8 mouse cellular contexts compared by ENCODE assay signal in genomic region chr5:147583702-147584298, GRCm38 (mm10).
A peak's percentile ranks its signal among the peaks of the same experiment; 100 is the strongest.
DNase-seq lines count a peak whose midpoint lies in the region; ATAC-seq lines count a peak whose summit lies in the region.

No protein-coding gene starts in this region.

- no peaks in the 10 kb centered on the region for H3K9me3 ChIP-seq in midbrain, embryonic 11.5 days (ENCODE audit: control insufficient read depth, low read length)
- H3K9me3 ChIP-seq in midbrain, embryonic 15.5 days: no peaks in the 10 kb centered on the region
- H3K9me3 ChIP-seq in intestine, embryonic 14.5 days (ENCODE audit: control insufficient read depth, low read length): no peaks in the 10 kb centered on the region

- intact Hi-C loops in left cerebral cortex, postnatal 36 days (cut with DNase I): loop anchor here (2.0 to 10.0 kb wide), 2 partner anchors 265 to 361 kb away; no protein-coding TSS in a partner anchor

- no peak for ATAC-seq in midbrain, embryonic 11.5 days (ENCODE audit: low FRiP score)
- no peak for ATAC-seq in midbrain, embryonic 15.5 days (replicated peaks)
- no peak for ATAC-seq in intestine, embryonic 14.5 days (replicated peaks; ENCODE audit: low FRiP score, low TSS enrichment, low read depth)

- H3K36me3 ChIP-seq in midbrain, embryonic 11.5 days (ENCODE audit: control insufficient read depth, insufficient read depth, low read length): no peaks in the 10 kb centered on the region
- no peaks in the 10 kb centered on the region for H3K36me3 ChIP-seq in midbrain, embryonic 15.5 days (replicated peaks)
- no peaks in the 10 kb centered on the region for H3K36me3 ChIP-seq in intestine, embryonic 14.5 days (ENCODE audit: control insufficient read depth, insufficient read depth, low read length)

- H3K4me2 ChIP-seq in midbrain, embryonic 11.5 days: no peak overlapping the region
- no peak overlapping the region for H3K4me2 ChIP-seq in midbrain, embryonic 15.5 days
- H3K4me2 ChIP-seq in intestine, embryonic 14.5 days (ENCODE audit: low read length): no peak overlapping the region

- H3K9ac ChIP-seq in midbrain, embryonic 11.5 days (ENCODE audit: low read length): no peak overlapping the region
- H3K9ac ChIP-seq in midbrain, embryonic 15.5 days: no peak overlapping the region
- H3K9ac ChIP-seq in intestine, embryonic 14.5 days (ENCODE audit: low read length): no peak overlapping the region

- DNase-seq in midbrain, embryonic 11.5 days (ENCODE audit: low spot score, missing footprints): peak; percentile 95
- DNase-seq in cerebellum, adult 8-10 months: peak; percentile 64
- DNase-seq in gastrocnemius, adult 8-10 months (ENCODE audit: low spot score in 2 of 2): peak; percentile 41 to 65
- DNase-seq in intestine, embryonic 14.5 days (ENCODE audit: low spot score): peak; percentile 95
- peak; percentile 61 to 71 for DNase-seq in left cerebral cortex, postnatal 36 days (ENCODE audit: low spot score in 2 of 2)
- DNase-seq in naive thymus-derived CD4-positive, alpha-beta T cell, adult 2 months (ENCODE audit: low read depth): peak; percentile 79
- DNase-seq in testis, postnatal 10 days (ENCODE audit: low spot score): peak; percentile 91

- no peak overlapping the region for H3K4me3 ChIP-seq in midbrain, embryonic 11.5 days (ENCODE audit: low read depth, low read length)
- no peak overlapping the region for H3K4me3 ChIP-seq in midbrain, embryonic 15.5 days
- no peak overlapping the region for H3K4me3 ChIP-seq in intestine, embryonic 14.5 days (ENCODE audit: low read depth, low read length)

- H3K27me3 ChIP-seq in midbrain, embryonic 11.5 days (ENCODE audit: control insufficient read depth, insufficient read depth, low read length): no peaks in the 10 kb centered on the region
- no peaks in the 10 kb centered on the region for H3K27me3 ChIP-seq in midbrain, embryonic 15.5 days (replicated peaks)
- H3K27me3 ChIP-seq in intestine, embryonic 14.5 days (replicated peaks; ENCODE audit: control insufficient read depth, insufficient read depth, low read length): no peaks in the 10 kb centered on the region

- WGBS in midbrain, embryonic 11.5 days: 48% methylated on average over 14 of the region's 14 CpGs
- 47% methylated on average over 14 of the region's 14 CpGs for WGBS in midbrain, embryonic 15.5 days
- 36% methylated on average over 14 of the region's 14 CpGs for WGBS in intestine, embryonic 14.5 days

- no peak overlapping the region for H3K27ac ChIP-seq in midbrain, embryonic 11.5 days (ENCODE audit: low read depth, low read length)
- H3K27ac ChIP-seq in midbrain, embryonic 15.5 days: no peak overlapping the region
- no peak overlapping the region for H3K27ac ChIP-seq in intestine, embryonic 14.5 days (ENCODE audit: low read depth)

- H3K4me1 ChIP-seq in midbrain, embryonic 11.5 days (ENCODE audit: control insufficient read depth, insufficient read depth, low read length): no peaks in the 10 kb centered on the region
- no peaks in the 10 kb centered on the region for H3K4me1 ChIP-seq in midbrain, embryonic 15.5 days
- H3K4me1 ChIP-seq in intestine, embryonic 14.5 days (replicated peaks; ENCODE audit: control insufficient read depth, insufficient read depth, low read length): no peaks in the 10 kb centered on the region
